Mouse (Mus musculus) lung, postnatal 0 days (tissue): Measurements from ENCODE around the gene Igfbp4. TPM values are rescaled to one million over a fixed set of nuclear protein-coding genes. Genes with fewer than 3 reads are reported as not detected.

Source experiments
- ATAC-seq: fragments of 200-750 bp; cut with Nextera tagmentation; 2 replicates; pipeline ENCODE4 v1.8.0; 2017; ENCODE audit warnings: moderate library complexity
- DNase-seq: peaks from one replicate; pipeline ENCODE4 v3.0.0-alpha.2; 2016; ENCODE audit warnings: low spot score
- H3K27ac ChIP-seq: fragments of 300-500 bp; sonication (generic); 2 replicates; pipeline ENCODE4 v1.5.1; 2014; ENCODE audit warnings: antibody characterized with exemption, mild to moderate bottlenecking, low read length, mixed read lengths
- H3K27me3 ChIP-seq: fragments of 300-500 bp; sonication (generic); replicated peaks from 2 replicates; pipeline ENCODE4 v1.6.1; 2014; ENCODE audit warnings: low read length, mixed read lengths; ENCODE audit not compliant: insufficient read depth
- H3K36me3 ChIP-seq: fragments of 300-500 bp; sonication (generic); 2 replicates; pipeline ENCODE4 v1.6.1; 2014; ENCODE audit warnings: low read length, mixed read lengths; ENCODE audit not compliant: insufficient read depth
- H3K4me1 ChIP-seq: fragments of 300-500 bp; sonication (generic); 2 replicates; pipeline ENCODE4 v1.6.1; 2014; ENCODE audit warnings: antibody characterized with exemption, low read depth, low read length, mixed read lengths; ENCODE audit not compliant: insufficient read depth
- H3K4me2 ChIP-seq: fragments of 300-500 bp; sonication (generic); replicated peaks from 2 replicates; pipeline ENCODE4 v1.6.1; 2014; ENCODE audit warnings: low read depth, mild to moderate bottlenecking, low read length, moderate library complexity, mixed read lengths
- H3K4me3 ChIP-seq: fragments of 300-500 bp; sonication (generic); 2 replicates; pipeline ENCODE4 v1.5.1; 2014; ENCODE audit warnings: low read depth, low read length
- H3K9ac ChIP-seq: fragments of 300-500 bp; sonication (generic); replicated peaks from 2 replicates; pipeline ENCODE4 v1.6.1; 2014; ENCODE audit warnings: low read depth, mild to moderate bottlenecking
- H3K9me3 ChIP-seq: fragments of 300-500 bp; sonication (generic); 2 replicates; pipeline ENCODE4 v1.6.1; 2016; ENCODE audit warnings: low read length, mixed read lengths
- CTCF ChIP-seq: IDR thresholded peaks from 2 replicates; pipeline ENCODE4 v1.5.1; 2016; ENCODE audit warnings: antibody characterized with exemption, mild to moderate bottlenecking
- EP300 ChIP-seq: IDR thresholded peaks from 2 replicates; pipeline ENCODE4 v1.6.1; 2016; ENCODE audit warnings: antibody characterized with exemption, mild to moderate bottlenecking, control low read depth
- WGBS: fragments of 180-500 bp; shearing (Covaris S2); extraction: QIAGEN DNeasy Blood & Tissue Kit; methylation state at CpG from one replicate; pipeline ENCODE4 v1.1.7; 2014; 5-methylcytosine and 5-hydroxymethylcytosine counted together
- polyA plus RNA-seq: library from polyadenylated mRNA; unstranded; fragments of >200 nt; fragmentation: Nextera tagmentation; extraction: Ambion mirVana; gene quantifications from 2 replicates; pipeline ENCODE4 v1.2.1, GENCODE M21; 2015

The Igfbp4 gene
- polyA plus RNA-seq, 1 experiment from 2014 or later = 433 TPM

DNA sequence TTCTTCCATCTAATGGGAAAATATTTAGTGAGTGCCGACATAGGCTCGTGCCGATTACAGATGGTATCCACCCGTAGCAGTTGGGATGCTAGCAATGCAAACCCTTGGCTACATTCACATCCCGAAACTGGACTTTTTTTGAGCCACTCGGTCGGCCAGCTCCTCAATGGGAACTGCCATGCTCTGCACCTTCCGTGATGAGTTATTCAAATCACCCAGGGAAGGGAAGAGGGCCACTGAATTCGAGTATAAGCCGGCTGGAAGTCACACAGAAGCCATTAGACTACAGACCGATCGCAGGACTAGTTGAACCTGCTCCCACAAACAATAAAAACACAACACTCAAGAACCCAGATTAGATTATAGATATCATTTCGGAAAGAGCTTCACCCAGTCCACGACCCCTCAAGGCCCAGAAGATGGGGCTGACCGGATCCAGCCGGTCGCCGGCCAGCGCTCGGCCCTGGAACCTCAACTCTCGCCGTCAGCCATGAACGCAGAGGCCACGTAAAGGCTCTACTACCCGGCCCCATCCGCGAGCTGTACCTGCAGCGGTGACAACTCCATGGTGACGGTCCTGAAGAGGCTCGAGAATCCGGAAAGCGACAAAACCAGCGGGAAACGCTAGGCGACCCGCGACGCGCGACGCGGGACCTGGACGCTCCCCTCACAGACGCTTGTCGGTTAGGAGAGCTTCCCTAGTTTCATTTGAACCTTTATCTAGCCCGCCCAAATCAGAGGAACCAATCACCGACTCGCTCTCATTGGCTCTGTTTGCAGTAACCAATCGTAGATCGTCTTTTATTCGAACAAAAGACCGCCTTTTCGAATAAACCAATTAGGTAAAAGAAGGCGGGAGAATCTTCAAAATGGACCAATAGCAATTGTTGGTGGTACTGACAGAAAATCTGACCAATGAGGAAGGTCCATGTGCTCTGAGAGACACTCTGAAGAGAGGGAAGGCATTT is 17.3 kb upstream of the Igfbp4 start, which contains the start of gene Top2a:
TSS of gene Top2a (minus strand) at position 690 of the 968 bp plus-strand sequence.
- Histone ChIP-seq H3K27me3 (no peaks in the 10 kb centered on the region), H3K9me3 (no peaks in the 10 kb centered on the region), H3K9ac (peak within 1 kb of the TSS; percentile 51), H3K27ac (no peak within 1 kb of the TSS), H3K4me2 (peak within 1 kb of the TSS; percentile 68), H3K4me1 (0 out of 2 replicates have a peak, but pooled peaks cover 4% of the 10 kb centered on the region), H3K4me3 (peak within 1 kb of the TSS; percentile 79), H3K36me3 (no peaks in the 10 kb centered on the region)
- ATAC-seq (peak; percentile 97), DNase-seq (peak; percentile 98)
- WGBS = under 1% methylated on average over 54 of the region's 54 CpGs
- TF ChIP-seq CTCF = no peak
- peak; percentile 93 for TF ChIP-seq EP300

DNA sequence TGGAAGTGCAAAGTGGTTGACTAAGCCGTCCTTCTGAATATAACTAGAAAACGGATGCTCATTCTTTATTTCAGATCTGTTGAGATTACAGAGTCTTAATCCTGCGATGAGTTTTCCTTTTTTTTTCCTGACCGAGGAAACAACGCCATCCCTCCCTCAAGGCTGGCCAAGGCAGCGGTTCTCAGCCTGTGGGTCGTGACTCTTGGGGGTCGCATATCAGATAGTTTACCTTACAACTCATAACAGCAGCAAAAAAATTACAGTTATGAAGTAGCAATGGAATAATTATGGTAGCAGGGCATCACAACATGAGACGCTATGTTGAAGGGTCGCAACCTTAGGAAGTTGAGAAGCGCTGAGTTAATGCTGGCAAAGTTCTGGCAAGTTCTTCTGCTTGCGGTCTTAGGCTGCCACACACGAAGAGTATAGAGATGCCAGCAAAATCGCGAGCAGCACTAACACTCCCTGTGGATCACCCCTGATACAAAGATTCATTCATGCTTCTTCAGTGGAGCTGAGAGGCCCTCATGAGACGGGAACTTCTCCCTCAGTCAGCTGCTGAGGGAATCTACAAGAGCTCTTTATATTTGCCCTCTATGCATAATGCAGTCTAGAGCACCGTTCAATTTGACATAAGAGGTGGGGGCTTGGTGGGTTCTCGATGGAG is 16.4 kb upstream of the Igfbp4 start:
- DNase-seq (peak; percentile 12), ATAC-seq (0 out of 2 replicates have a peak, but pooled peaks have one; percentile 0)
- H3K9ac ChIP-seq = no peak overlapping the region
- H3K4me1 ChIP-seq = 0 out of 2 replicates have a peak, but pooled peaks cover 4% of the 10 kb centered on the region
- 19% methylated on average over 18 of the region's 18 CpGs for WGBS
- TF ChIP-seq CTCF (no peak), EP300 (no peak)
- no peaks in the 10 kb centered on the region for H3K27me3 ChIP-seq
- peak overlapping the region; percentile 79 for H3K4me3 ChIP-seq
- no peaks in the 10 kb centered on the region for H3K36me3 ChIP-seq
- H3K9me3 ChIP-seq = no peaks in the 10 kb centered on the region
- peak overlapping the region; percentile 62 for H3K4me2 ChIP-seq
- no peak overlapping the region for H3K27ac ChIP-seq

DNA sequence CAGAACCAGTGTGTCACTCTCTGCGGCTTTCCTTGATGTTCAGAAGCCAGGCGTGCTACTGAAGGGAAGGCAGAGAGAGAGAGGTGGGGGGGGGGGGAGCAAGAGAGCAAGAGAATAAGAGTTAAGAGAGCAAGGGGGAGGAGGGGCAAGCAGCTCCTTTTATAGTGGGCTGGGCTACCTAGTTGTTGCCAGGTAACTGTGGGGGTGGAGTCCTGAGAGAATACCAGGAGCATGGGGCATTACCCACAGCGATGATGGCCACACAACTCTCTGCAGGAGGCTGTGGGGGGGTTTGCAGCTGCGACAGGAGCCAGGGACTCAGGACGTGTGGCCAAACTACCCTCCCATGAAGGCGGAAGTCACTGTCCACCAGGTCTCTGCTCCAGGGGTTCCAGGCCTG is 15.2 kb upstream of the Igfbp4 start:
- TF ChIP-seq EP300 = no peak
- TF ChIP-seq CTCF = no peak
- WGBS = 80% methylated on average over 6 of the region's 6 CpGs

DNA sequence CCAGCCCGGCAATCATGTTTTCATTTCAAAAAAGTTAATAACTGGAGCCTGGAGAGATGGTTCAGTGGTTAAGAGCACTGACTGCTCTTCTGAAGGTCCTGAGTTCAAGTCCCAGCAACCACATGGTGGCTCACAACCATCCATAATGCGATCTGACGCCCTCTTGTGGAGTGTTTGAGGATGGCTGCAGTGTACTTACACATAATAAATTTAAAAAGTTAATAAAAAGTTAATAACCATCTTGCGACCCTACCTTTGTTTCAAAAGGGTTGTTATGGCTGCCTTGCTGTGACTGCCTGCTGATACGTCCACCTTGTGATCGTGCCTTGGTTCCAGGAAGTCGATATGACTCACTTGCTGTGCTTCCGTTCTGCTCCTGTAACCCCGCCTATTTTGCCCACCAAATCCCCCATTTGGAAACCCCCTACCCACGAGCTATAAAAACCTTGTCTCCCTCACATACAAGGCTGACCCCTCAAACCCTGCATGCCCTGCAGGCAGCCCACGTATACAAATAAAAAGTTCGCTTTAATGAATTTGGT is 14.1 kb upstream of the Igfbp4 start:
- Histone ChIP-seq H3K4me2 (no peak overlapping the region), H3K27me3 (no peaks in the 10 kb centered on the region), H3K27ac (no peak overlapping the region), H3K36me3 (no peaks in the 10 kb centered on the region), H3K4me3 (no peak overlapping the region), H3K9ac (no peak overlapping the region), H3K9me3 (no peaks in the 10 kb centered on the region), H3K4me1 (0 out of 2 replicates have a peak, but pooled peaks cover 4% of the 10 kb centered on the region)
- TF ChIP-seq EP300 = no peak
- no peak for TF ChIP-seq CTCF
- 79% methylated on average over 12 of the region's 12 CpGs for WGBS
- no peak for ATAC-seq
- no peak for DNase-seq

More for the DNA sequence above, 15.2 kb upstream of the Igfbp4 start:
- no peaks in the 10 kb centered on the region for H3K36me3 ChIP-seq
- 0 out of 2 replicates have a peak, but pooled peaks cover 4% of the 10 kb centered on the region for H3K4me1 ChIP-seq
- DNase-seq (no peak), ATAC-seq (no peak)
- no peaks in the 10 kb centered on the region for H3K27me3 ChIP-seq
- no peak overlapping the region for H3K9ac ChIP-seq
- no peak overlapping the region for H3K4me3 ChIP-seq
- H3K9me3 ChIP-seq = no peaks in the 10 kb centered on the region
- no peak overlapping the region for H3K4me2 ChIP-seq
- H3K27ac ChIP-seq = no peak overlapping the region

DNA sequence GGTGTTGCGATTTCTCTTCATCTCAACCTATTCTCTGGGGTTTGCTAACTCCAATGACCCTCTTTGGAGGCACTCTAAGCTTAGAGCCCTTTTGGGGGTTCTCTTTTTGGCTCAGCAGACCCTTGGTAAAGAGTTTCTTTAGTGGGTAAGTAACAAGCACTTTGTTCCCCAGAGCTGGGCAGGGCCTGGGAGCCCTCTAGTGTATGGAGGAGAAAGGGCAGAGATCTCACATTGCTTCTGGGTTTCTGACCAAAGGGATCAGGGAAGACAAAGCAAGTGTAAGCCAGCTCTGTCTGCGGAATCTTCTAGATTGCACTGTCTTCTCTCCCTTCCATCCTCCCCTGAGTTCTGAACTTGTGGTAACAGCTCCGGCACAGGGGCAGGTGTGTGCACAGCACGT is 5.7 kb upstream of the Igfbp4 start:
- Histone ChIP-seq H3K4me1 (0 out of 2 replicates have a peak, but pooled peaks cover under 1% of the 10 kb centered on the region), H3K27me3 (no peaks in the 10 kb centered on the region), H3K4me2 (no peak overlapping the region), H3K9me3 (no peaks in the 10 kb centered on the region), H3K27ac (no peak overlapping the region), H3K4me3 (no peak overlapping the region), H3K36me3 (no peaks in the 10 kb centered on the region), H3K9ac (no peak overlapping the region)
- DNase-seq (peak; percentile 22), ATAC-seq (no peak)
- WGBS = 58% methylated on average over 4 of the region's 4 CpGs
- TF ChIP-seq EP300 (no peak), CTCF (peak; percentile 65)

DNA sequence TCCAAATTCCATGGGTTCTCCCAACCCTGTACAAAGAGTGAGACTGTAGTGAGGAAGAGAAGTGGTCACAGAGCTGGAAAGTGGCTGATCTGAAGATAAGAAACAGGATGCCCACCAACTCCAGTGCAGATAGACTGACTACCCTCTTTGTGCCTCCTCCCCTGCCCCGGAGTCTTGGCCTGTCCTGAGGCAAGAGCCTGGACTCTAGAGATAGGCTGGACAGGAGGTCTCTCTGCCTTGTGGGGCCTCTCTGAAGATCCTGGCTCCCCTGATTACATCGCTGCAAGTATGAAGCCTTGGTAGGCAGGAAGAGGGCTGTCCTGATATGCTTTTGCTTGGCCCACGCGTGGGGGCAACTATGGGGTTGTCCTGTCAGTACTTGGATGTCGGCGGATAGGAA is 4.8 kb upstream of the Igfbp4 start:
- WGBS = 52% methylated on average over 6 of the region's 6 CpGs
- H3K9me3 ChIP-seq = no peaks in the 10 kb centered on the region
- H3K4me2 ChIP-seq = no peak overlapping the region
- H3K4me1 ChIP-seq = 0 out of 2 replicates have a peak, but pooled peaks cover 6% of the 10 kb centered on the region
- H3K27ac ChIP-seq = no peak overlapping the region
- ATAC-seq (no peak), DNase-seq (no peak)
- H3K27me3 ChIP-seq = no peaks in the 10 kb centered on the region
- no peak overlapping the region for H3K4me3 ChIP-seq
- H3K36me3 ChIP-seq = no peaks in the 10 kb centered on the region
- no peak overlapping the region for H3K9ac ChIP-seq
- TF ChIP-seq EP300 = no peak
- no peak for TF ChIP-seq CTCF
